Mouse (Mus musculus) myocyte (in vitro differentiated cells): ENCODE measurements around the gene Emsy. TPM values are rescaled to one million over a fixed set of nuclear protein-coding genes. Genes with fewer than 3 reads are reported as not detected.

ENCODE experiments used
- H3K27me3 ChIP-seq: one replicate; pipeline ENCODE4 v1.6.1; 2011; ENCODE audit not compliant: control insufficient read depth, insufficient read depth, insufficient read length
- H3K36me3 ChIP-seq: one replicate; pipeline ENCODE4 v1.6.1; 2011; ENCODE audit not compliant: control insufficient read depth, insufficient read depth
- H3K4me2 ChIP-seq: one replicate; pipeline ENCODE4 v1.6.1; 2011; ENCODE audit warnings: low read depth, control low read depth
- H3K4me3 ChIP-seq: one replicate; pipeline ENCODE4 v1.5.1; 2011; ENCODE audit warnings: mild to moderate bottlenecking, control low read depth, moderate library complexity
- H3K79me2 ChIP-seq: one replicate; pipeline ENCODE4 v1.6.1; 2011; ENCODE audit not compliant: control insufficient read depth, insufficient read depth
- H3ac ChIP-seq: one replicate; pipeline ENCODE4 v1.6.1; 2011; ENCODE audit not compliant: control insufficient read depth, insufficient read length
- CEBPB ChIP-seq: IDR thresholded peaks from 2 replicates; pipeline ENCODE4 v1.6.1; 2011; ENCODE audit warnings: mild to moderate bottlenecking, moderate library complexity; ENCODE audit not compliant: poor library complexity, insufficient read depth, severe bottlenecking
- E2F4 ChIP-seq: IDR thresholded peaks from one replicate; pipeline ENCODE4 v1.6.1; 2011; ENCODE audit warnings: mild to moderate bottlenecking, control low read depth, moderate library complexity; ENCODE audit not compliant: insufficient read depth
- MAX ChIP-seq: IDR thresholded peaks from one replicate; pipeline ENCODE4 v1.6.1; 2011; ENCODE audit warnings: low read depth, mild to moderate bottlenecking, control low read depth
- MYOD1 ChIP-seq, 3 experiments: IDR thresholded peaks; one replicate each; pipeline ENCODE4 v1.6.1; 2011; ENCODE audit warnings: control low read depth in 2 of 3, low read depth in 2 of 3, mild to moderate bottlenecking in 2 of 3, moderate library complexity in 1 of 3; ENCODE audit not compliant: insufficient read length in 2 of 3, control insufficient read depth in 1 of 3
- MYOG ChIP-seq, 3 experiments: IDR thresholded peaks; one replicate each; pipeline ENCODE4 v1.6.1; 2011; ENCODE audit warnings: control low read depth in 2 of 3, low read depth in 2 of 3, mild to moderate bottlenecking in 2 of 3; ENCODE audit not compliant: insufficient read length in 2 of 3, control insufficient read depth in 1 of 3, insufficient read depth in 1 of 3
- POLR2AphosphoS2 ChIP-seq: IDR thresholded peaks from one replicate; pipeline ENCODE4 v1.6.1; 2011; ENCODE audit warnings: low read depth, control low read depth; ENCODE audit not compliant: insufficient read length
- REST ChIP-seq: IDR thresholded peaks from one replicate; pipeline ENCODE4 v1.6.1; 2011; ENCODE audit warnings: mild to moderate bottlenecking, control low read depth, moderate library complexity; ENCODE audit not compliant: insufficient read depth, insufficient read length
- SRF ChIP-seq: IDR thresholded peaks from one replicate; pipeline ENCODE4 v1.6.1; 2011; ENCODE audit warnings: low read depth; ENCODE audit not compliant: control insufficient read depth, insufficient read length
- TCF12 ChIP-seq: IDR thresholded peaks from one replicate; pipeline ENCODE4 v1.6.1; 2011; ENCODE audit warnings: mild to moderate bottlenecking, control low read depth; ENCODE audit not compliant: poor library complexity, insufficient read depth, severe bottlenecking
- TCF3 ChIP-seq: IDR thresholded peaks from one replicate; pipeline ENCODE4 v1.6.1; 2011; ENCODE audit warnings: low read depth, control low read depth; ENCODE audit not compliant: insufficient read length
- USF1 ChIP-seq: IDR thresholded peaks from one replicate; pipeline ENCODE4 v1.6.1; 2011; ENCODE audit warnings: low read depth, mild to moderate bottlenecking, control low read depth, moderate library complexity
- polyA plus RNA-seq: library from polyadenylated mRNA; unstranded; fragments of >200 nt; fragmentation: generic; extraction: Trizol; gene quantifications from one replicate; pipeline ENCODE4 v1.2.1, GENCODE M21; 2012; ENCODE audit warnings: missing spikeins

The Emsy gene
- polyA plus RNA-seq, 1 experiment: 9.1 TPM

DNA sequence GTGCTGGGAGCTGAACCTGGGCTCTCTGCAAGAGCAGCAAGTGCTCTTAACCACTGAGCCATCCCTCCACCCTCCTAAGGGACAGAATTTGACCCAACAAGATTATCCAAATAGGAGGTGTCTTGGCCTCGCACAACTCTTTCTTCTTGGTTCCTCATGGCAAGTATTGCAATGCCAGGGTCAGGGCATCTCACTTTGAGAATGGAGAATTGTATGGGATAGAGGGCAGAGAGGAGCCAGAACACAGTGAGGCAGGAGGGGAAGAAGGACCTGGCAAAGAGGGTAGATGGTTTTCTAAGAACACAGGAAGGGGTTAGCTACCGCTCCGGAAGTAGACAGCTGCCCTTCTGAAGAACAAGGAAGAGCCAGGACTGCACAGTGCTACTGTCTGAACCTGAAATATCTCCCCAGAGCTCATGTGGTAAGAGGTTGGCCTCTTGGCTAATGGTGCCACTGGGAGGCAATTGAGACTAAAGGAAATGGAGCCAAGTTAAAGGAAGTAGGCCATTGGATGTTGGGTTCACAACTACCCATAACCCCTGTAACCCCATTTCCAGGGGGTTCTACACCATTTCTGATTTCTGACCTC, 80.8 kb downstream of the Emsy start:
- no peak overlapping the region for H3ac ChIP-seq
- H3K36me3 ChIP-seq: no peaks in the 10 kb centered on the region
- no peak for TF ChIP-seq SRF
- no peak for TF ChIP-seq REST
- TF ChIP-seq MYOG (IDR thresholded peaks at IDR 0.05; ENCODE audit: control insufficient read depth in 1 of 3, insufficient read depth in 1 of 3, insufficient read length in 2 of 3, low read depth in 2 of 3): no peak
- no peak for TF ChIP-seq TCF3
- no peak overlapping the region for H3K4me2 ChIP-seq
- H3K27me3 ChIP-seq: no peaks in the 10 kb centered on the region
- no peaks in the 10 kb centered on the region for H3K79me2 ChIP-seq
- H3K4me3 ChIP-seq: no peak overlapping the region

DNA sequence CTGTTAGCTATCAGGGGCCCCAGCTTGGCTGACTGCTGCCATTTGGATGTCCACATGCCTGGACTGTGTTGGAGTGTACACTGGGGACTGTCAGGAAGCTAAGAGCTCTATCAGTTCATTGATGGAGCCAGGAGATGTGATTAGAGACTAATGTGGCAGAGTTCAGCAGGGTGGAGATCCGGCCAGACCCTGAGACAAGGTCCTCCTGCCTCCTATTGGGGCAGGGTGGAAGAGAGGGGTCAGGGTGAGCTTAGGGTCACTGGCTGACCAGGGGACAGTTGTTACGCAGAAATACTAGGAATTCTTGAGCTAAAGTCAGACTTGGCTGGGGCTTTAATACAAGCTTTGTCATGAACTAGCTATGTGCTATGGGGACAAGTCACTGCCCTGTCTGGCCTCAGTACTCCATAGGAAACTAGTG, 81.8 kb downstream of the Emsy start:
- Histone ChIP-seq H3K79me2 (no peaks in the 10 kb centered on the region), H3ac (no peak overlapping the region), H3K4me2 (no peak overlapping the region), H3K36me3 (no peaks in the 10 kb centered on the region), H3K4me3 (no peak overlapping the region), H3K27me3 (no peaks in the 10 kb centered on the region)
- TF ChIP-seq MYOG (IDR thresholded peaks at IDR 0.05; ENCODE audit: control insufficient read depth in 1 of 3, insufficient read depth in 1 of 3, insufficient read length in 2 of 3, low read depth in 2 of 3): no peak

DNA sequence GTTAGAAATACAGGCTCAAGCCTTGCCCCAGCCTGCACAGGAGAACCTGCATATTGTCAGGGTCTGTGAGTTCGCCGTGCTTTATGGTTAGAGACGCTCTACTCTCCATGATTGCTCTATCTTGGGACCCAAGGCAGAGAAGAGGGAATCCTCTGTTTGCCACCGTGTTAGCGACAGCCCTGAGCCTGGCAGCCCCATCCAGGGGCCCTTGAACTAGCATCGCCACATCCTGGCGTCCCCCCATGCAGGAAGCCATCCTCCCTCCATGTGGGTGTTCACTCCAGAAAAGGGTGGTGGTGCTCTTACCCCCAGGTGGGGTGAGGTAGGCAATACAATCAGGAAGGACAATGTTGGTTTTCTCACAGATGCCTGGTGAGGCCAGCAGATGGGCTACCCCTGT, 82.3 kb downstream of the Emsy start:
- no peak overlapping the region for H3K4me2 ChIP-seq
- no peak overlapping the region for H3ac ChIP-seq
- no peak for TF ChIP-seq TCF12
- no peak for TF ChIP-seq MAX
- no peak for TF ChIP-seq SRF
- TF ChIP-seq MYOG (IDR thresholded peaks at IDR 0.05; ENCODE audit: control insufficient read depth in 1 of 3, insufficient read depth in 1 of 3, insufficient read length in 2 of 3, low read depth in 2 of 3): no peak
- no peak for TF ChIP-seq USF1
- TF ChIP-seq TCF3: no peak
- TF ChIP-seq REST: no peak

DNA sequence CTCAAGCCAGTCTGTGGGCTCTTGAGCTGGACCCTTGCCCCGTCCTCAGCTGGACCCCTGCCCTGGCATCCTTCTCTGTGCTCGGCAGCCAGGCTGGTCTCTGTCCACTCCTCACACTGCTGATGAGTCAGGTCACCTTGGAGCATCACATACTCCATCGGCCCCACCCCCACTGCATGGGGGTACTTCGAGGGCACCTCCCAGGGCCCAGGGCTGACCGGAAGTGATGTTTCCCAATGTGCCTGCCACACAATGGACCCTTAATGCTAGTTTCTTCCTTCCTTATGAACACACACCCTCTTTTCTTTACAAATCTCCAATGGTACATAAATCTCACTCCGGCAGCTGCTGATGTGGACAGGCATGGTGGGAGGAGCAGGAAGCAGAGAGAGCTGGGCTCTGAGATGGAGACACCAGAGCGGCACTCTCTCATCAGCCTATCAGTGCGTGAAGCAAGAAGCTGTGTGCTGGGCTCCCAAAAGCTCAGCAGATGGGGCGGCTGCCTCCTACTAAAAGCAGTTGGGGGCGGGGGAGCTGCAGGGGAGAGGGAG, 83.3 kb downstream of the Emsy start:
- Histone ChIP-seq H3K27me3 (no peaks in the 10 kb centered on the region), H3ac (no peak overlapping the region), H3K4me2 (no peak overlapping the region), H3K36me3 (no peaks in the 10 kb centered on the region), H3K79me2 (no peaks in the 10 kb centered on the region), H3K4me3 (no peak overlapping the region)
- no peak for TF ChIP-seq MYOG (IDR thresholded peaks at IDR 0.05; ENCODE audit: control insufficient read depth in 1 of 3, insufficient read depth in 1 of 3, insufficient read length in 2 of 3, low read depth in 2 of 3)
- TF ChIP-seq USF1: no peak
- TF ChIP-seq REST: no peak
- TF ChIP-seq E2F4: no peak
- no peak for TF ChIP-seq POLR2AphosphoS2
- no peak for TF ChIP-seq TCF12

More for the DNA sequence above, 82.3 kb downstream of the Emsy start:
- Histone ChIP-seq H3K27me3 (no peaks in the 10 kb centered on the region), H3K4me3 (no peak overlapping the region), H3K36me3 (no peaks in the 10 kb centered on the region), H3K79me2 (no peaks in the 10 kb centered on the region)

DNA sequence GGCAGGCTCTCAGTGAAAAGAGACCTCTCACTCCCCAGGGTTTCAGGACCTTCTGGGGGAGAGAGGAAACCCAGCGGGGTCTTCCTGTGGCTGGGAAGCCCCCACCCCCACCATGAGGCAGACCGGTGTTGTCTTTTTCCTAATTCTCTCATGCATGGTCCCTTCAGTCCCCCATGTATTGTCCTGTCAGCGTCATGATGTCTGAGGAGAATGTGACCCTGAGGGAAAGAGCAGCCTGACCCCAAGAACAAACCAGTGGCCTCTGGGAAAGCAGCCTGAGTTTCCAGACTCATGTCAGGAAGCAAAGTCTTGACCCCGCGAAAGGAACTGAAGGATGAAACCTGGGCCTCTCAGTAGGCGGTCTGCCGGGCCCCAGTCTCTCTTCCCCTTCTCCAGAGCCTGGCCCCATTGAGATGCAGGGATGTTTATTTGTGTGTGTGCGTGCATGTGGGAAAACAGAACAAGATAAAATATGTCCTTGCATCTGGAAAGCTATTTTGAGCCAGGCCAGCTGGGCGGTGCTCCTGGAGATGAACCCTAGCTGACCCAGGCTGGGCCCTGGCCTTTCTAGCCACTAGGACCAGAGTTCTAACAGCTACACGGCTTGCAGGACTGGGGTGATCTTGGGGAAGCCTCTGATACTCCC, 84.2 kb downstream of the Emsy start:
- no peaks in the 10 kb centered on the region for H3K27me3 ChIP-seq
- no peaks in the 10 kb centered on the region for H3K36me3 ChIP-seq
- no peak overlapping the region for H3K4me2 ChIP-seq
- TF ChIP-seq TCF3 (no peak), REST (no peak), TCF12 (no peak), E2F4 (no peak)
- no peaks in the 10 kb centered on the region for H3K79me2 ChIP-seq
- no peak overlapping the region for H3K4me3 ChIP-seq
- H3ac ChIP-seq: no peak overlapping the region

DNA sequence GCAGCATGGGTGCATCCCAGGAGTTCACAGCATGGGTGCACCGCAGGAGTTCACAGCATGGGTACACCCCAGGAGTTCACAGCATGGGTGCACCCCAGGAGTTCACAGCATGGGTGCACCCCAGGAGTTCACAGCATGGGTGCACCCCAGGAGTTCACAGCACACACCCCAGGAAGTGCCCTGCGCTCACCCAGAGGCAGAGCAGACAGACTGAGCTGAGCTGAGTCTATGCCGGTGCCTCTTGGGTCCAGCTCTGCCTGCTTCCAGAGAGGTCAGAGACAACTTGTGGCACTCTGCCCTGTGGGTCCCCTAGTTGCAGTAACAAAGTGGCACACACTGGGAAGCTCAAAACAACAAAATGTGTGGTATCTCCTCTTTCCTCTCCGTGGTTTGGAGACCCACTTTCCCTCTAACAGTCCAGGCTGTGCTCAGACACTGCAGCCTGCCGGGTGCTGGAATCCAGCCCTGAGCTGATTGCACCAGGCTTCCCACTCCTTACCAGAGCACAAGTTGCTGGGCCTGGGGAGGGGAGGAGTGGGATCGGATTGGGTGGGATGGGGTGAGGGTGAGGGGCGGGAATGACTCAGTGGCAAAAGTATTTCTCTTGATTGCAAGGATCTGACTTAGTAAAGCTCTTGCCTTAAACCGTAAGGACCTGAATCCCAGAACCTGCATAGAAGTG, 85.6 kb downstream of the Emsy start:
- no peaks in the 10 kb centered on the region for H3K79me2 ChIP-seq

More for the DNA sequence above, 85.6 kb downstream of the Emsy start:
- TF ChIP-seq REST: no peak
- no peak for TF ChIP-seq MYOG (IDR thresholded peaks at IDR 0.05; ENCODE audit: control insufficient read depth in 1 of 3, insufficient read depth in 1 of 3, insufficient read length in 2 of 3, low read depth in 2 of 3)
- TF ChIP-seq CEBPB: no peak
- TF ChIP-seq MYOD1 (IDR thresholded peaks at IDR 0.05; ENCODE audit: control insufficient read depth in 1 of 3, insufficient read length in 2 of 3, low read depth in 2 of 3): no peak
- Histone ChIP-seq H3K27me3 (no peaks in the 10 kb centered on the region), H3K4me2 (no peak overlapping the region), H3K36me3 (no peaks in the 10 kb centered on the region), H3ac (no peak overlapping the region), H3K4me3 (no peak overlapping the region)
